Mouse (Mus musculus) embryonic facial prominence, embryonic 14.5 days (tissue): ENCODE measurements around the gene Ipo9. TPM values are rescaled to one million over a fixed set of nuclear protein-coding genes. Genes with fewer than 3 reads are reported as not detected.

Experiments used
- ATAC-seq: fragments of 200-750 bp; cut with Nextera tagmentation; 2 replicates; pipeline ENCODE4 v1.8.0; 2017; ENCODE audit warnings: low read depth, moderate number of reproducible peaks, moderate TSS enrichment
- DNase-seq: peaks from one replicate; pipeline ENCODE4 v3.0.0-alpha.2; 2015; ENCODE audit warnings: low spot score
- H3K27ac ChIP-seq: fragments of 300-500 bp; sonication (generic); replicated peaks from 2 replicates; pipeline ENCODE4 v1.5.1; 2014; ENCODE audit warnings: low read depth, mild to moderate bottlenecking, low read length, moderate library complexity
- H3K27me3 ChIP-seq: fragments of 300-500 bp; sonication (generic); replicated peaks from 2 replicates; pipeline ENCODE4 v1.6.1; 2014; ENCODE audit warnings: low read length; ENCODE audit not compliant: control insufficient read depth, insufficient read depth
- H3K36me3 ChIP-seq: fragments of 300-500 bp; sonication (generic); 2 replicates; pipeline ENCODE4 v1.6.1; 2014; ENCODE audit warnings: low read length, mixed read lengths; ENCODE audit not compliant: control insufficient read depth, insufficient read depth
- H3K4me1 ChIP-seq: fragments of 300-500 bp; sonication (generic); 2 replicates; pipeline ENCODE4 v1.6.1; 2014; ENCODE audit warnings: antibody characterized with exemption, low read length; ENCODE audit not compliant: control insufficient read depth, insufficient read depth
- H3K4me2 ChIP-seq: fragments of 300-500 bp; sonication (generic); 2 replicates; pipeline ENCODE4 v1.6.1; 2014; ENCODE audit warnings: low read depth, mild to moderate bottlenecking, low read length, moderate library complexity, mixed read lengths
- H3K4me3 ChIP-seq: fragments of 300-500 bp; sonication (generic); 2 replicates; pipeline ENCODE4 v1.5.1; 2014; ENCODE audit warnings: low read depth, mild to moderate bottlenecking, low read length
- H3K9ac ChIP-seq: fragments of 300-500 bp; sonication (generic); 2 replicates; pipeline ENCODE4 v1.6.1; 2014; ENCODE audit warnings: low read depth, mild to moderate bottlenecking, low read length, moderate library complexity, mixed read lengths
- H3K9me3 ChIP-seq: fragments of 300-500 bp; sonication (generic); 2 replicates; pipeline ENCODE4 v1.6.1; 2016; ENCODE audit warnings: low read length; ENCODE audit not compliant: control insufficient read depth
- WGBS: fragments of 180-500 bp; shearing (Covaris S2); extraction: QIAGEN DNeasy Blood & Tissue Kit; methylation state at CpG from one replicate; pipeline ENCODE4 v1.1.7; 2014; 5-methylcytosine and 5-hydroxymethylcytosine counted together
- polyA plus RNA-seq: library from polyadenylated mRNA; unstranded; fragments of >200 nt; fragmentation: Nextera tagmentation; extraction: Ambion mirVana; gene quantifications from 2 replicates; pipeline ENCODE4 v1.2.1, GENCODE M21; 2014

Gene Ipo9
- polyA plus RNA-seq, 1 experiment from 2014 or later, result 103 TPM

- H3K36me3 ChIP-seq, result peaks cover 71% of the 10 kb centered on the region
- no peak for DNase-seq
- H3K4me1 ChIP-seq, result no peaks in the 10 kb centered on the region
- no peak overlapping the region for H3K27ac ChIP-seq
- no peaks in the 10 kb centered on the region for H3K9me3 ChIP-seq
- H3K4me2 ChIP-seq, result no peak overlapping the region
- H3K9ac ChIP-seq, result no peak overlapping the region
- ATAC-seq, result no peak
- H3K4me3 ChIP-seq, result no peak overlapping the region
- 91% methylated on average over 18 of the region's 19 CpGs for WGBS
- H3K27me3 ChIP-seq, result no peaks in the 10 kb centered on the region
Measured at GRCm38 (mm10) chr1:135465734-135466133, 35.4 kb upstream of the Ipo9 start.

DNA sequence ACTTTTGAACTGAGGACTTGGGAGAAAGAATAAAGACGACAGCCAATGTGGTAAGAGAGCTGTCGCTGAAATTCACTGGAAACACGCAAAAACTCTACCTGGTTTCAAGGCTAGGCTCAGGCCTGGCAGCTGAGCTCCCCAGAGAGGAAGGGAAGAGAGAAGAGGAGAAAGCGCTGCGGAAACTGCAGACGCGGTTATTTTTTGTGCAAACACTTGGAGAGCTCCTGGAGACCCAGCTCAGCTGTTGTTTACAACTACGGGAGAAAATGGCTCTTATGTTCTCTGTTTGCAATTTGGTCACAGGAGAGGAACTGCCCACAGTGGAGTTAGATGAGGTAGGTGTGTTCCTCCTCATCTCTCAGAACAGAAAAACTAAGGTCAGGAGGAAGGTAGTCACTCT lies 32.4 kb upstream of the Ipo9 start:
- no peak overlapping the region for H3K9ac ChIP-seq
- no peak overlapping the region for H3K4me2 ChIP-seq
- 49% methylated on average over 8 of the region's 8 CpGs for WGBS
- no peaks in the 10 kb centered on the region for H3K4me1 ChIP-seq
- ATAC-seq (no peak), DNase-seq (no peak)
- no peak overlapping the region for H3K27ac ChIP-seq
- no peaks in the 10 kb centered on the region for H3K27me3 ChIP-seq
- no peaks in the 10 kb centered on the region for H3K9me3 ChIP-seq
- H3K36me3 ChIP-seq, result peaks cover 76% of the 10 kb centered on the region
- H3K4me3 ChIP-seq, result no peak overlapping the region

- no peak overlapping the region for H3K27ac ChIP-seq
- no peak for DNase-seq
- no peaks in the 10 kb centered on the region for H3K9me3 ChIP-seq
- no peak for ATAC-seq
- no peaks in the 10 kb centered on the region for H3K27me3 ChIP-seq
- H3K4me2 ChIP-seq, result no peak overlapping the region
- H3K4me1 ChIP-seq, result no peaks in the 10 kb centered on the region
- H3K9ac ChIP-seq, result no peak overlapping the region
- 56% methylated on average over 4 of the region's 4 CpGs for WGBS
- peaks cover 75% of the 10 kb centered on the region for H3K36me3 ChIP-seq
- no peak overlapping the region for H3K4me3 ChIP-seq
Measured at GRCm38 (mm10) chr1:135462304-135462703, 32.0 kb upstream of the Ipo9 start.

GRCm38 (mm10) chr1:135461097-135461730 lies 30.9 kb upstream of the Ipo9 start:
- Histone ChIP-seq H3K36me3 (peaks cover 71% of the 10 kb centered on the region), H3K4me1 (no peaks in the 10 kb centered on the region), H3K4me2 (no peak overlapping the region), H3K9me3 (no peaks in the 10 kb centered on the region), H3K27me3 (no peaks in the 10 kb centered on the region), H3K27ac (no peak overlapping the region), H3K9ac (no peak overlapping the region), H3K4me3 (no peak overlapping the region)
- 77% methylated on average over 3 of the region's 3 CpGs for WGBS
- DNase-seq, result peak; percentile 36
- no peak for ATAC-seq

GRCm38 (mm10) chr1:135460521-135460920 lies 30.2 kb upstream of the Ipo9 start:
- no peak overlapping the region for H3K9ac ChIP-seq
- H3K27me3 ChIP-seq, result no peaks in the 10 kb centered on the region
- H3K36me3 ChIP-seq, result peaks cover 64% of the 10 kb centered on the region
- no peak overlapping the region for H3K4me3 ChIP-seq
- no peaks in the 10 kb centered on the region for H3K4me1 ChIP-seq
- no peak for DNase-seq
- H3K9me3 ChIP-seq, result no peaks in the 10 kb centered on the region
- 92% methylated on average over 16 of the region's 16 CpGs for WGBS
- H3K27ac ChIP-seq, result no peak overlapping the region
- H3K4me2 ChIP-seq, result no peak overlapping the region
- no peak for ATAC-seq

DNA sequence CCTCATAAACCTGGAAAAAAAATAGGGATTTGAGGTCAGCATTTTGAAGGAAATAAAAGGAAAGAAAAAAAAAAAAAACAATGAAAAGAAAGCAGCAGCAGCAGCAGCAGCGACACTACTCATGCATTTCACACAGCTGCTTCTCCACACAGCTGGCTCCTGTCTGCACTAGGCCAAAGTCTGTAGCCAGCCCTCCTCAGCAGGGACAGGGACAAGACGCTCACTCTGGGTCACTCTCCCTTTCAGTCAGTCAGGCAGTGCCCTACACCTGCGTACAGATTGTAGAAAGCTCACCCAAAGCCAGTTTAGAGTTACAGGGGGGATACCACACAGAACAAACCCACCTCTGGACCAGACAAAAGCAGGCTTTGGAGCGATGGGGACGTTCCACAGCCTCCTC lies 27.6 kb upstream of the Ipo9 start:
- Histone ChIP-seq H3K27me3 (no peaks in the 10 kb centered on the region), H3K27ac (no peak overlapping the region), H3K4me3 (no peak overlapping the region), H3K4me1 (no peaks in the 10 kb centered on the region), H3K9ac (no peak overlapping the region), H3K4me2 (no peak overlapping the region), H3K9me3 (no peaks in the 10 kb centered on the region), H3K36me3 (peaks cover 67% of the 10 kb centered on the region)
- WGBS, result 89% methylated on average over 4 of the region's 5 CpGs
- no peak for DNase-seq
- no peak for ATAC-seq

GRCm38 (mm10) chr1:135452259-135452658 lies 22.0 kb upstream of the Ipo9 start:
- Histone ChIP-seq H3K4me3 (no peak overlapping the region), H3K9ac (no peak overlapping the region), H3K27me3 (no peaks in the 10 kb centered on the region), H3K36me3 (peaks cover 73% of the 10 kb centered on the region), H3K4me1 (no peaks in the 10 kb centered on the region), H3K27ac (no peak overlapping the region), H3K4me2 (no peak overlapping the region), H3K9me3 (no peaks in the 10 kb centered on the region)
- WGBS, result 76% methylated on average over 10 of the region's 10 CpGs
- peak; percentile 52 for DNase-seq
- ATAC-seq, result no peak

DNA sequence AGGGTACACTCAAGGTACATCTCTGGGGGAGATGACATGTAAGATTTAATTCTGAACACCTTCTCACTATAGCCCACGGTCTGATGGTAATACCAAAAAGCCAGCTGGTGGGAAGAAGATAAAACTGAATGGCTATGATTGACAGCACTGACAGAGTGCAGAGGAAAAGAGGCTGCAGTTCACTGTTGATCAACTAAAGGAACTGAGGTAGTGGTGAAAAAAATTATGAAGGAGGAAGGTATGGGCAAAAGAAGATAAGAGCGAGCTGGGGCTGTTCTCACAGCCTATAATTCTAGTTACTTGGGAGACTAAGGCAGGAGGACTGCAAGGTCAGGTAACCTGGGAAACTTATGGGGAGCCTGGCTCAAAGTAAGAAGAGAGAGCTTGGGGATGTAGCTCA lies 21.1 kb upstream of the Ipo9 start:
- no peak overlapping the region for H3K4me2 ChIP-seq
- DNase-seq (no peak), ATAC-seq (no peak)
- no peak overlapping the region for H3K27ac ChIP-seq
- H3K4me3 ChIP-seq, result no peak overlapping the region
- H3K4me1 ChIP-seq, result no peaks in the 10 kb centered on the region
- WGBS, result 93% methylated on average over 2 of the region's 2 CpGs
- H3K9me3 ChIP-seq, result no peaks in the 10 kb centered on the region
- H3K9ac ChIP-seq, result no peak overlapping the region
- H3K36me3 ChIP-seq, result peaks cover 68% of the 10 kb centered on the region
- H3K27me3 ChIP-seq, result no peaks in the 10 kb centered on the region

- no peak overlapping the region for H3K4me3 ChIP-seq
- H3K4me2 ChIP-seq, result no peak overlapping the region
- DNase-seq (no peak), ATAC-seq (no peak)
- 90% methylated on average over 8 of the region's 8 CpGs for WGBS
- H3K27ac ChIP-seq, result no peak overlapping the region
- no peaks in the 10 kb centered on the region for H3K27me3 ChIP-seq
- peaks cover 62% of the 10 kb centered on the region for H3K36me3 ChIP-seq
- no peak overlapping the region for H3K9ac ChIP-seq
- H3K4me1 ChIP-seq, result no peaks in the 10 kb centered on the region
- no peaks in the 10 kb centered on the region for H3K9me3 ChIP-seq
Measured at GRCm38 (mm10) chr1:135449876-135450275, 19.6 kb upstream of the Ipo9 start.
